ENCODE assay signal across 26 mouse cellular contexts in genomic region chr19:7246021-7246420, GRCm38 (mm10). TPM values are rescaled to one million over a fixed set of nuclear protein-coding genes. Genes with fewer than 3 reads are reported as not detected.
DNase-seq lines count a peak whose midpoint lies in the region; ATAC-seq and TF ChIP-seq lines count a peak whose summit lies in the region.
"Had no signal": no experiment of that assay in that cellular context is flagged by ENCODE, and none has a peak within 500 bp of the region (broad histone marks: within the 10 kb centered on the region; RNA-seq: fewer than 3 reads in every experiment).

No protein-coding gene starts in this region.

- no peak overlapping the region for H3K4me3 ChIP-seq in liver, postnatal 0 days (ENCODE audit: low read depth, low read length)
- H3K4me3 ChIP-seq in liver, embryonic 12.5 days: no peak overlapping the region
- H3K4me3 ChIP-seq: forebrain, embryonic 15.5 days; heart, embryonic 13.5 days; hindbrain, embryonic 13.5 days; layer of hippocampus, adult 2 months; limb, embryonic 13.5 days; midbrain, embryonic 13.5 days; stomach, embryonic 15.5 days had no signal

- ATAC-seq in liver, postnatal 0 days: no peak
- peak; percentile 42; the same call in 1 of the 2 replicates for ATAC-seq in common myeloid progenitor, adult 5-6 weeks (replicated peaks; ENCODE audit: low read depth, poor library complexity, severe bottlenecking)
- peak; percentile 51 for ATAC-seq in liver, embryonic 12.5 days
- no peak for ATAC-seq in erythroblast, adult 5-6 weeks (replicated peaks; ENCODE audit: low FRiP score, poor library complexity, severe bottlenecking)
- ATAC-seq: forebrain, embryonic 15.5 days; midbrain, embryonic 13.5 days had no signal

- no peak for TF ChIP-seq CTCF in liver, postnatal 0 days (IDR thresholded peaks at IDR 0.05; ENCODE audit: low read depth)

- H3K9ac ChIP-seq in liver, postnatal 0 days (replicated peaks): no peak overlapping the region
- no peak overlapping the region for H3K9ac ChIP-seq in liver, embryonic 12.5 days
- H3K9ac ChIP-seq: forebrain, embryonic 15.5 days; heart, embryonic 13.5 days; hindbrain, embryonic 13.5 days; limb, embryonic 13.5 days; midbrain, embryonic 13.5 days; stomach, embryonic 15.5 days had no signal

- H3K27me3 ChIP-seq in liver, postnatal 0 days (ENCODE audit: insufficient read depth, low read length): no peaks in the 10 kb centered on the region
- H3K27me3 ChIP-seq in liver, embryonic 12.5 days (replicated peaks): 0 out of 2 replicates have a peak, but pooled peaks cover 23% of the 10 kb centered on the region
- H3K27me3 ChIP-seq: forebrain, embryonic 15.5 days; heart, embryonic 13.5 days; limb, embryonic 13.5 days; stomach, embryonic 15.5 days had no signal

- no peak overlapping the region for H3K27ac ChIP-seq in liver, postnatal 0 days (ENCODE audit: low read depth)
- no peak overlapping the region for H3K27ac ChIP-seq in liver, embryonic 12.5 days
- H3K27ac ChIP-seq: forebrain, embryonic 15.5 days; heart, embryonic 13.5 days; hindbrain, embryonic 13.5 days; layer of hippocampus, adult 2 months; limb, embryonic 13.5 days; midbrain, embryonic 13.5 days; stomach, embryonic 15.5 days had no signal

- H3K4me1 ChIP-seq in liver, postnatal 0 days (ENCODE audit: insufficient read depth): no peaks in the 10 kb centered on the region
- peaks cover 14% of the 10 kb centered on the region for H3K4me1 ChIP-seq in liver, embryonic 12.5 days
- H3K4me1 ChIP-seq: stomach, embryonic 15.5 days had no signal

- no peak for TF ChIP-seq EP300 in liver, postnatal 0 days (IDR thresholded peaks at IDR 0.05; ENCODE audit: low read depth)

- no peaks in the 10 kb centered on the region for H3K36me3 ChIP-seq in liver, postnatal 0 days (replicated peaks; ENCODE audit: insufficient read depth, low read length)
- H3K36me3 ChIP-seq in liver, embryonic 12.5 days: no peaks in the 10 kb centered on the region
- H3K36me3 ChIP-seq: forebrain, embryonic 15.5 days; G1E; heart, embryonic 13.5 days; hindbrain, embryonic 13.5 days; limb, embryonic 13.5 days; midbrain, embryonic 13.5 days; stomach, embryonic 15.5 days had no signal

- WGBS in liver, postnatal 0 days (ENCODE audit: insufficient replicate concordance): 73% methylated on average over 3 of the region's 3 CpGs
- WGBS in liver, embryonic 12.5 days (ENCODE audit: insufficient replicate concordance): 48% methylated on average over 3 of the region's 3 CpGs

- H3K9me3 ChIP-seq in liver, postnatal 0 days (ENCODE audit: low read length): no peaks in the 10 kb centered on the region
- H3K9me3 ChIP-seq in liver, embryonic 12.5 days (replicated peaks): no peaks in the 10 kb centered on the region
- H3K9me3 ChIP-seq: forebrain, embryonic 15.5 days; G1E; heart, embryonic 13.5 days; hindbrain, embryonic 13.5 days; limb, embryonic 13.5 days; midbrain, embryonic 13.5 days; stomach, embryonic 15.5 days had no signal

- DNase-seq in liver: peak; percentile 19
- no peak for DNase-seq in liver, postnatal 0 days
- no peak for DNase-seq in layer of hippocampus, adult 9-11 months
- DNase-seq in retina, embryonic 14.5 days (ENCODE audit: low spot score): no peak
- no peak for DNase-seq in cerebellum, postnatal 14 days
- DNase-seq: adrenal gland, postnatal 14 days; cerebellum, adult 2 months; cerebellum, postnatal 36 days; gastrocnemius, postnatal 14 days; heart, adult 18-20 months; heart, postnatal 14 days; kidney, adult 9 months; layer of hippocampus, postnatal 36 days; lung, postnatal 14 days; right cerebral cortex, postnatal 25 days had no signal

- H3K4me2 ChIP-seq in liver, postnatal 0 days (ENCODE audit: low read depth, low read length): no peak overlapping the region
- no peak overlapping the region for H3K4me2 ChIP-seq in liver, embryonic 12.5 days
- H3K4me2 ChIP-seq: forebrain, embryonic 15.5 days; heart, embryonic 13.5 days; hindbrain, embryonic 13.5 days; limb, embryonic 13.5 days; midbrain, embryonic 13.5 days; stomach, embryonic 15.5 days had no signal

RNA-seq across cellular contexts. Expression of gene Naa40, which starts 5.0 kb away (rescaled TPM):
- 14.7 and 16.5 TPM in 2 replicates for polyA plus RNA-seq in liver, postnatal 0 days (2015; fragmentation: Nextera tagmentation; extraction: Ambion mirVana)
- total RNA-seq in common myeloid progenitor, adult 5-6 weeks (2017): 31.5 and 39.4 TPM in 2 replicates
- polyA plus RNA-seq in liver, embryonic 12.5 days (2016; fragmentation: Nextera tagmentation; extraction: Ambion mirVana): 42.0 and 44.8 TPM in 2 replicates
- 12.5 and 20.1 TPM in 2 replicates for total RNA-seq in erythroblast, adult 5-6 weeks (2015; ENCODE audit: low replicate concordance)
- 14.5 and 15.1 TPM in 2 replicates for total RNA-seq in erythroblast, adult 5-6 weeks (2017; ENCODE audit: low replicate concordance)

RNA-seq across cellular contexts. Expression of gene Rcor2, which starts 21.1 kb away (rescaled TPM):
- polyA plus RNA-seq in liver, postnatal 0 days (2015; fragmentation: Nextera tagmentation; extraction: Ambion mirVana): 0.62 and 0.67 TPM in 2 replicates
- total RNA-seq in common myeloid progenitor, adult 5-6 weeks (2017): 5.9 and 9.0 TPM in 2 replicates
- polyA plus RNA-seq in liver, embryonic 12.5 days (2016; fragmentation: Nextera tagmentation; extraction: Ambion mirVana): 4.0 and 5.1 TPM in 2 replicates
- total RNA-seq in erythroblast, adult 5-6 weeks (2015; ENCODE audit: low replicate concordance): not detected in 2 replicates
- 0.17 TPM in 1 of 2 replicates, not detected in the other for total RNA-seq in erythroblast, adult 5-6 weeks (2017; ENCODE audit: low replicate concordance)

RNA-seq across cellular contexts. Expression of gene Cox8a, which starts 28.6 kb away (rescaled TPM):
- 1,162 and 1,195 TPM in 2 replicates for polyA plus RNA-seq in liver, postnatal 0 days (2015; fragmentation: Nextera tagmentation; extraction: Ambion mirVana)
- total RNA-seq in common myeloid progenitor, adult 5-6 weeks (2017): 385 and 388 TPM in 2 replicates
- 915 and 936 TPM in 2 replicates for polyA plus RNA-seq in liver, embryonic 12.5 days (2016; fragmentation: Nextera tagmentation; extraction: Ambion mirVana)
- total RNA-seq in erythroblast, adult 5-6 weeks (2015; ENCODE audit: low replicate concordance): 177 and 188 TPM in 2 replicates
- 51.3 and 166 TPM in 2 replicates for total RNA-seq in erythroblast, adult 5-6 weeks (2017; ENCODE audit: low replicate concordance)

RNA-seq across cellular contexts. Expression of gene Otub1, which starts 39.9 kb away (rescaled TPM):
- polyA plus RNA-seq in liver, postnatal 0 days (2015; fragmentation: Nextera tagmentation; extraction: Ambion mirVana): 55.0 and 57.9 TPM in 2 replicates
- 68.3 and 73.2 TPM in 2 replicates for total RNA-seq in common myeloid progenitor, adult 5-6 weeks (2017)
- 85.0 and 85.2 TPM in 2 replicates for polyA plus RNA-seq in liver, embryonic 12.5 days (2016; fragmentation: Nextera tagmentation; extraction: Ambion mirVana)
- 17.3 TPM in 2 replicates for total RNA-seq in erythroblast, adult 5-6 weeks (2015; ENCODE audit: low replicate concordance)
- 15.5 and 23.1 TPM in 2 replicates for total RNA-seq in erythroblast, adult 5-6 weeks (2017; ENCODE audit: low replicate concordance)

Comparison
In these comparisons a context has a peak if more than half of its experiments do, and no peak if none do; other contexts are left out.
1. ATAC-seq: peak in common myeloid progenitor, adult 5-6 weeks (single experiment) and liver, embryonic 12.5 days (single experiment); none in liver, postnatal 0 days (single experiment) and erythroblast, adult 5-6 weeks (single experiment).